Mouse (Mus musculus) brown adipose tissue, adult 24 weeks (tissue): ENCODE results near the gene Wdr19. TPM values are rescaled to one million over a fixed set of nuclear protein-coding genes. Genes with fewer than 3 reads are reported as not detected.
A peak's percentile ranks its signal among the peaks of the same experiment; 100 is the strongest.

Experiments
- H3K27ac ChIP-seq: fragments of 200-500 bp; replicated peaks from 2 replicates; pipeline ENCODE4 v1.5.1; 2012; ENCODE audit warnings: low read depth, mild to moderate bottlenecking, low read length
- H3K4me1 ChIP-seq: fragments of 200-500 bp; 2 replicates; pipeline ENCODE4 v1.6.1; 2012; ENCODE audit warnings: low read length, mixed read lengths; ENCODE audit not compliant: control insufficient read depth, insufficient read depth, insufficient read length
- H3K4me3 ChIP-seq: fragments of 200-500 bp; 2 replicates; pipeline ENCODE4 v1.5.1; 2012; ENCODE audit warnings: low read depth, mild to moderate bottlenecking, low read length, moderate library complexity; ENCODE audit not compliant: insufficient read depth
- polyA plus RNA-seq: library from polyadenylated mRNA; stranded (reverse); fragments of >200 nt; gene quantifications from 2 replicates; pipeline ENCODE4 v1.2.4, GENCODE M21; 2012; ENCODE audit not compliant: missing spikeins, insufficient read depth, insufficient read length

Wdr19 gene
- 2.0 and 2.2 TPM in 2 replicates for polyA plus RNA-seq

GRCm38 (mm10) chr5:65199346-65200128 lies at the start of gene Wdr19:
Gene Wdr19, plus strand, starts transcription at chr5:65199696.
- 0 out of 2 replicates have a peak, but pooled peaks cover 3% of the 10 kb centered on the region for H3K4me1 ChIP-seq

DNA sequence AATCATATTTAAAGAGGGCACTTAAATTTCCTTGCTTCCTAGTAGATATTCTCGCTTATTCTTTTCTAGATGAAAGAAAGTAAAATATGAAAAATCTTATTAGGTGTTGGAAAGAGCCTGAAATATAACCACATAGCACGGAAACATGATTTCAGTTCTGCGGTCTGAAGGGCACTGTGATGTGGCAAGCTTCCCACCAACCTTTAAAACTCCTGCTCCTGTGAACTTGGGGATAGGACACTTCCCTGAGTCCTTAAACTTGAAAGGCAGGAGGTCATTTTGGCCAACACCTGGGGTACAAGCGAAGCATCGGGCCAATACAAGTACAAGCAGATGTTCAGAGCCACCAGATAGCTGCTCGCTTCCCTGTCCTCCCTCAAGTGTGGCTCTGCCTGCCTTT lies 49.8 kb upstream of the Wdr19 start:
- Histone ChIP-seq H3K4me3 (no peak overlapping the region), H3K27ac (no peak overlapping the region)

More at GRCm38 (mm10) chr5:65199346-65200128, at the start of gene Wdr19:
- Histone ChIP-seq H3K27ac (peak within 1 kb of the TSS; percentile 39; the same call in 1 of the 2 replicates), H3K4me3 (peak within 1 kb of the TSS; percentile 81)

GRCm38 (mm10) chr5:65150376-65150955 lies 49.0 kb upstream of the Wdr19 start:
- H3K27ac ChIP-seq = no peak overlapping the region
- no peak overlapping the region for H3K4me3 ChIP-seq
- H3K4me1 ChIP-seq = no peaks in the 10 kb centered on the region

More for the DNA sequence above, 49.8 kb upstream of the Wdr19 start:
- no peaks in the 10 kb centered on the region for H3K4me1 ChIP-seq

DNA sequence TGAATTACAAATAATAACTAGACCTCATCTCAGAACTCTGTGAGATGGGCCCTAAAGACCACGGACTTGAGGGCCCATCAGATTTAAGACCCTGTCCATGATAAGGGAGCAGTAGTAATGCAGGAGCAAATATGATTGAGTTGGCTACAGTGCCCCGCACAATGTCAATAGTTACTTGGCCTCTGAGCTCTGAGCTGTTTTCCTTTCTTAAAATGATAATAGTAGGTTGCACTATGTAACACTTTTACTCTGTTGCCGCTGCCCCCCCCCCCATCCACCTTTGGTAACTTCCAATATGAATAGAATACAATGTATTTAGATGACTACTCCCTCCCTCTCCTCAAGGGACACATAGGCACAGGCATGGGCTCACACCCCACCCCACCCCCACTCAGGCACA lies 48.2 kb upstream of the Wdr19 start:
- Histone ChIP-seq H3K4me1 (no peaks in the 10 kb centered on the region), H3K27ac (no peak overlapping the region), H3K4me3 (no peak overlapping the region)

DNA sequence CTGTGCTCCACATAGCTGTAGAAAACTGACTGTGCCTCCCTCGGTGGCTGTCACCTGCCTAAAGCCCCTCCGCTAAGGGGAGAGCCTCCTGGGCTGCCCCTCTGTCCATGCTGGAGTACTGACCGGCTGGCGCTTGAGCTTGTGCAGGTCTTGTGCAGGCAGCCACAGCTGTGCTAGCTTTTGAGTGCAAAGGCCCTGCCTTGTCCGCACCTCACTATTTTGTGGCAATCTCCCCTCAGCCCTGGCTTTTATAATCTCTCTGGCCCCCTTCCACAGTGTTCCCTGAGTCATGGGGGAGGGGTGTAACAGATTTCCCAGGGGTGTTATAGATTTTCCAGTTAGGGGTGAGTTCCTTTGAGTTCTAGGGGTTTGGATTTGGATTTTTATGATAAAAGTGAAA lies 47.7 kb upstream of the Wdr19 start:
- H3K4me3 ChIP-seq = no peak overlapping the region
- no peak overlapping the region for H3K27ac ChIP-seq
- H3K4me1 ChIP-seq = no peaks in the 10 kb centered on the region

GRCm38 (mm10) chr5:65154287-65154686 lies 45.2 kb upstream of the Wdr19 start:
- Histone ChIP-seq H3K4me3 (no peak overlapping the region), H3K27ac (no peak overlapping the region), H3K4me1 (no peaks in the 10 kb centered on the region)

GRCm38 (mm10) chr5:65156853-65157252 lies 42.6 kb upstream of the Wdr19 start:
- Histone ChIP-seq H3K4me1 (no peaks in the 10 kb centered on the region), H3K4me3 (no peak overlapping the region), H3K27ac (peak overlapping the region; percentile 38; the same call in 1 of the 2 replicates)

- H3K4me1 ChIP-seq = no peaks in the 10 kb centered on the region
- H3K4me3 ChIP-seq = peak overlapping the region; percentile 58
- peak overlapping the region; percentile 96 for H3K27ac ChIP-seq
Observed at GRCm38 (mm10) chr5:65157412-65158381, 41.8 kb upstream of the Wdr19 start.

DNA sequence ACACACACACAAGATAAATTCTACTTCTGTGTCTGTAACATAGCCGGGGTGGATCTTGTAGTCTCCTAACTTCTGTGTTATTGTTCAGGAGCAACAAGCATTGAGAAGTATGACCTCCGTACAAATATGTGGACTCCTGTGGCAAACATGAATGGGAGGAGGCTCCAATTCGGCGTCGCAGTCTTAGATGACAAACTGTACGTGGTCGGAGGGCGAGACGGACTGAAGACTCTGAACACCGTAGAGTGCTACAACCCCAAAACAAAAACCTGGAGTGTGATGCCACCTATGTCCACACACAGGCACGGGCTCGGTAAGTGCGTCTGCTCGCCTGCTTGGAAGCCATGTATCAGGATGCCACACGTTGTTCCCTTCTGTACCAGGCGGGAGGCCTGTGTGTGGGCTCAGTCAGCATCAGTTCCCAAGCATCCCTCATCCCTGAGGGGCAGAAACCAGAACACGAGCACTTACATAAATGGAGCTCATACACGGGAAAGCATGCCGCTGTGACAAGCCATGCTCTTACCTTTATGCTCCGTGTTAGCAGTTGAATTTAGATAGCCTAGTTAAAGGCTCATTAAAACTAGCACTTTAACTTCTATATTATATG lies 40.7 kb upstream of the Wdr19 start:
- Histone ChIP-seq H3K4me3 (no peak overlapping the region), H3K4me1 (no peaks in the 10 kb centered on the region), H3K27ac (peak overlapping the region; percentile 96)

GRCm38 (mm10) chr5:65163001-65163400 lies 36.5 kb upstream of the Wdr19 start:
- H3K4me3 ChIP-seq = no peak overlapping the region
- H3K4me1 ChIP-seq = no peaks in the 10 kb centered on the region
- H3K27ac ChIP-seq = peak overlapping the region; percentile 41

GRCm38 (mm10) chr5:65163489-65164092 lies 35.9 kb upstream of the Wdr19 start:
- Histone ChIP-seq H3K4me3 (no peak overlapping the region), H3K4me1 (no peaks in the 10 kb centered on the region), H3K27ac (no peak overlapping the region)

DNA sequence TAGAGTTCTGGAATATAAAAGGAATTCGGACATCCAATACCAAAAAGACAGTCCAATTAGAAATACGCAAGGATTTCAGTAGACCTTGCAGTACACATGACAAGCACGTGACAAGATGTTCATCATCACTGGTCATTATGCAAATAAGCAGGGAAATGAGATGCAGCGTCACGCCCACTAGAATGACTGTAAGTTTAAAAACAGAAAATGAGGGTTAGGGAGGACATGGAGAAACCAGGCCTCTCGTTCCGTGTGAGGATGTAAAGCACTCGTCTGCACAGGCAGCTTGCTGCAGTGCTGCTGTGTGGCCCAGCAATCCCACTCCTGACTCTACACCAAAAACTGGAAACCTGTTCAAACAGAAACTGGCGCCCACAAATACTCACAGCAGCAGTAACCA lies 29.3 kb upstream of the Wdr19 start:
- no peak overlapping the region for H3K27ac ChIP-seq
- no peak overlapping the region for H3K4me3 ChIP-seq
- no peaks in the 10 kb centered on the region for H3K4me1 ChIP-seq

GRCm38 (mm10) chr5:65175035-65175917 lies 24.2 kb upstream of the Wdr19 start:
- Histone ChIP-seq H3K4me1 (peaks cover 2% of the 10 kb centered on the region; the same call in 1 of the 2 replicates), H3K27ac (no peak overlapping the region), H3K4me3 (no peak overlapping the region)
